Mouse (Mus musculus): ENCODE measurements around the gene Shb. TPM values are rescaled to one million over a fixed set of nuclear protein-coding genes. Genes with fewer than 3 reads are reported as not detected.

The Shb gene
- total RNA-seq (2017), result 0.64 and 3.8 TPM in 2 replicates

GRCm38 (mm10) chr4:45532375-45532774, at the start of gene Shb:
TSS of gene Shb (minus strand) at chr4:45532470.
- ATAC-seq (replicated peaks; ENCODE audit: low read depth, poor library complexity, severe bottlenecking), result peak; percentile 22

- no peak for ATAC-seq (replicated peaks; ENCODE audit: low read depth, poor library complexity, severe bottlenecking)
These were observed 48.8 kb upstream of the Shb start for GRCm38 (mm10) chr4:45581095-45581494.

GRCm38 (mm10) chr4:45578554-45579370, 46.5 kb upstream of the Shb start:
- no peak for ATAC-seq (replicated peaks; ENCODE audit: low read depth, poor library complexity, severe bottlenecking)

GRCm38 (mm10) chr4:45577631-45578030, 45.4 kb upstream of the Shb start:
- no peak for ATAC-seq (replicated peaks; ENCODE audit: low read depth, poor library complexity, severe bottlenecking)

- ATAC-seq (replicated peaks; ENCODE audit: low read depth, poor library complexity, severe bottlenecking), result no peak
These were observed 42.4 kb upstream of the Shb start for GRCm38 (mm10) chr4:45574614-45575169.

- ATAC-seq (replicated peaks; ENCODE audit: low read depth, poor library complexity, severe bottlenecking), result no peak
These were observed 37.3 kb upstream of the Shb start for GRCm38 (mm10) chr4:45569521-45569920.

GRCm38 (mm10) chr4:45558211-45558610, 25.9 kb upstream of the Shb start:
- ATAC-seq (replicated peaks; ENCODE audit: low read depth, poor library complexity, severe bottlenecking), result no peak

GRCm38 (mm10) chr4:45552571-45552970, 20.3 kb upstream of the Shb start:
- ATAC-seq (replicated peaks; ENCODE audit: low read depth, poor library complexity, severe bottlenecking), result no peak

- no peak for ATAC-seq (replicated peaks; ENCODE audit: low read depth, poor library complexity, severe bottlenecking)
These were observed 18.7 kb upstream of the Shb start for GRCm38 (mm10) chr4:45550970-45551369.

- ATAC-seq (replicated peaks; ENCODE audit: low read depth, poor library complexity, severe bottlenecking), result peak; percentile 74
These were observed 17.2 kb upstream of the Shb start for GRCm38 (mm10) chr4:45549514-45549913.

GRCm38 (mm10) chr4:45545851-45546250, 13.6 kb upstream of the Shb start:
- peak; percentile 47; the same call in 1 of the 2 replicates for ATAC-seq (replicated peaks; ENCODE audit: low read depth, poor library complexity, severe bottlenecking)

- no peak for ATAC-seq (replicated peaks; ENCODE audit: low read depth, poor library complexity, severe bottlenecking)
These were observed 11.3 kb upstream of the Shb start for GRCm38 (mm10) chr4:45543481-45544051.

GRCm38 (mm10) chr4:45540151-45540933, 8.1 kb upstream of the Shb start:
- no peak for ATAC-seq (replicated peaks; ENCODE audit: low read depth, poor library complexity, severe bottlenecking)

- no peak for ATAC-seq (replicated peaks; ENCODE audit: low read depth, poor library complexity, severe bottlenecking)
These were observed 6.9 kb upstream of the Shb start for GRCm38 (mm10) chr4:45539187-45539586.

- ATAC-seq (replicated peaks; ENCODE audit: low read depth, poor library complexity, severe bottlenecking), result no peak
These were observed 1.2 kb upstream of the Shb start for GRCm38 (mm10) chr4:45533436-45533940.

GRCm38 (mm10) chr4:45530662-45531542, 1.4 kb downstream of the Shb start:
- peak; percentile 79 for ATAC-seq (replicated peaks; ENCODE audit: low read depth, poor library complexity, severe bottlenecking)

GRCm38 (mm10) chr4:45529986-45530597, 2.2 kb downstream of the Shb start:
- ATAC-seq (replicated peaks; ENCODE audit: low read depth, poor library complexity, severe bottlenecking), result no peak

- ATAC-seq (replicated peaks; ENCODE audit: low read depth, poor library complexity, severe bottlenecking), result no peak
These were observed 2.9 kb downstream of the Shb start for GRCm38 (mm10) chr4:45529201-45529985.
